Mouse (Mus musculus) monocyte, adult 5-6 weeks (primary cell): ENCODE measurements around the gene Gdf9. TPM values are rescaled to one million over a fixed set of nuclear protein-coding genes. Genes with fewer than 3 reads are reported as not detected.

Experiments used
- total RNA-seq: library from RNA; stranded (forward); fragments of 200-1000, 200-491, 200-594 nt; gene quantifications from 3 replicates; pipeline ENCODE4 v1.2.3, GENCODE M21; 2017

Gdf9 gene
- total RNA-seq, 1 experiment from 2014 or later: not detected

Other genes starting within 250 kb of the Gdf9 start
- 251 to 386 TPM (median 355 TPM) in 3 replicates for gene Hspa4, start 130.6 kb upstream of the Gdf9 start, total RNA-seq
- gene Zcchc10, start 106.3 kb upstream of the Gdf9 start, total RNA-seq: 2.3 to 9.1 TPM (median 5.5 TPM) in 3 replicates
- gene Aff4, start 80.2 kb upstream of the Gdf9 start, total RNA-seq: 73.5 to 126 TPM (median 78.0 TPM) in 3 replicates
- not detected in 3 replicates for gene Leap2, start 7.9 kb upstream of the Gdf9 start, total RNA-seq
- gene Uqcrq, start 192 bp upstream of the Gdf9 start, total RNA-seq: 11.2 to 22.8 TPM (median 17.8 TPM) in 3 replicates
- not detected in 3 replicates for gene Gm10447, start 26.1 kb downstream of the Gdf9 start, total RNA-seq
- not detected in 3 replicates for gene Shroom1, start 26.2 kb downstream of the Gdf9 start, total RNA-seq
- gene Gm9837, start 39.5 kb downstream of the Gdf9 start, total RNA-seq: not detected in 3 replicates
- gene Gm9945, start 49.1 kb downstream of the Gdf9 start, total RNA-seq: not detected in 3 replicates
- gene Sowaha, start 49.3 kb downstream of the Gdf9 start, total RNA-seq: not detected in 3 replicates
- gene Sept8, start 88.2 kb downstream of the Gdf9 start, total RNA-seq: 2.9 to 4.1 TPM (median 3.8 TPM) in 3 replicates
- 2.8 to 6.1 TPM (median 3.6 TPM) in 3 replicates for gene Kif3a, start 136.4 kb downstream of the Gdf9 start, total RNA-seq
- 2.8 to 29.9 TPM (median 19.5 TPM) in 3 replicates for gene Il4, start 187.6 kb downstream of the Gdf9 start, total RNA-seq
- gene Il13, start 203.7 kb downstream of the Gdf9 start, total RNA-seq: 0.29 to 2.5 TPM in 2 of 3 replicates, not detected in the other